Mouse (Mus musculus) urinary bladder, postnatal 36 days (tissue): Measurements from ENCODE around the gene 4930579F01Rik.

Source experiments
- DNase-seq, 2 experiments: peaks; one replicate each; pipeline ENCODE4 v3.0.0; 2022; ENCODE audit warnings: low spot score in 2 of 2, mixed read lengths in 1 of 2

The 4930579F01Rik gene

DNA sequence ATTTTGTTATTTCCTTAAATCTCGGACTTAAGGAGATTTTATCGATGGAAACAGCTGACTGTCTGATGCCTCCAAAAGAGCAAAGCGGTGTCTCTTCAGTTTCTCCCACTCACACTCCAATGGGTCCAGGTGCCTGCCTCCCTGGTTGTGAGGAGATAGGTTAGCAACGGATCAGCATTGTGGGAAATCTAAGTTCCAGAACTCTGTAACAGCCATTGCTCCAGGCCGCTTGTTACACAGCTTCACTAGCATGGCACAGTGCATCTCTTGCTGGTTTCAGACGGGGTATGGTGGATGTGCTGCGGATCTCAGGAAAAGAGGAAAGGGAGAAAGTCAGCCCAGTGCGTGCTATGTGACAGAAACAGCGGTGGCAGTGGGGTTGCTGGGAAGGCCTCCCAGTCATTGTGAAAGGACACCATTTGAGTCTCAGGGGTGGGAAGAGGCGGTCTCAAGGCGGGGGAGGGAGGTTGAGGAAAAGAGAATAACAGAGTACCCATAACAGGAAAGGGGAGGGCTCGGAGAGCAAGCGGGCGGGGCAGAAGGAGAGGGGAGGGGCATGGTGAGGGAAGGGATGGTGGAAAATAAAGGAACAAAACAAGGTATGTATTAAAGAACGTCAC is at the start of gene 4930579F01Rik:
TSS of gene 4930579F01Rik (minus strand) at position 143 of the 620 bp plus-strand sequence.
- DNase-seq, result no peak

GRCm38 (mm10) chr3:138242933-138243332 is 49.3 kb upstream of the 4930579F01Rik start:
- no peak for DNase-seq

DNA sequence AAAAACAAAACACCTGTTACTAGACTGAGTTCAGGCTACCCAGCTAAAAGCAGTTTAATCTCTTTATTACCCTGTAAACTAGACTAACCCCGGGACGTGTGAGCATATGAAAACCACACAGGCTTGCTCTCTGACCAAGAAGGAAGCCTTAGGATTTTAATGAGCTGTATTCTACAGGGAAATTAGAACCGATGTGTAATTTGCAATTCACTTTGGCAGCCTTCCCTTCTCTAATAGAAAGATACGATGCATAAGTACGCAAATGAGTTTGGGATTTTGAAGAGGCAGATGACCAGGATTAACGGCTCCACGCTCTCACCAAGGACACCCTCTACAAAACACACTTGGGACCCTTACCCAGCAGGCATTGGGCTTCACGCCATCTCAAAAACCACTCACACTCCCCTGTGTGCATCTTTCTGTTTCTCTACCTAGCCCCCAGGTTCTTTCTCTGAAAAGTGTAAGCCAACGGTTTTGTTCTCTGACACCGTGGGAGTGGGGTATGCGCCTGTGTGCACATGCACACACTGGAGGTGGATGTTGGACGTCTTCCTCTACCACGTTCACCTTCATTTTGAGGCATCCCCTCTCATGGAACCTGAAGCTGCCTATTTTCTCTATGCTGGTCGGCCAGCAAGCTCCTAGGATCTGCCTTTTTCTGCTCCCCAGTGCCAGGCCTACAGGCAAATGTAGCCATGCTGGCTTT is 48.5 kb upstream of the 4930579F01Rik start:
- no peak for DNase-seq

- DNase-seq, result no peak
Measured at GRCm38 (mm10) chr3:138241371-138241770, 47.7 kb upstream of the 4930579F01Rik start.

- no peak for DNase-seq
Measured at GRCm38 (mm10) chr3:138240942-138241341, 47.3 kb upstream of the 4930579F01Rik start.

- DNase-seq, result no peak
Measured at GRCm38 (mm10) chr3:138240411-138240810, 46.8 kb upstream of the 4930579F01Rik start.

DNA sequence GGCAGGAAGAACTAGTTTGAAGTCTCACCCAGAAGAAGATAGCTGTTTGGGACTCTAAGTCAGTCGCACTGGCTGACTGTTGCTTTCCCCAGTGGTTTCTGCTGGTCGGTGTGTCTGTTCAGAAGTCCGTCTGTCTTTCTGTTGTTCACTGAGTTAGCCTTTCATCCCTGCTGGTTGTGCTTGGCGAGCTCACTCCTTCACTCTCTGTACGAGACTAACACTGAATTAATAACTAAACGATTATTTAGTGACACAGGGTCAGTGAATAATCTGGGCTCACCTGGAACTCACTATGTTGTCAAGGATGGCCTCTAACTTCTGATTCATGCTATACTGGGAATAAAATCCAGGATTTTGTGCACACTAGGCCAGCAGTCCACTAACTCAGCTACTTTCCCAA is 45.8 kb upstream of the 4930579F01Rik start:
- no peak for DNase-seq

DNA sequence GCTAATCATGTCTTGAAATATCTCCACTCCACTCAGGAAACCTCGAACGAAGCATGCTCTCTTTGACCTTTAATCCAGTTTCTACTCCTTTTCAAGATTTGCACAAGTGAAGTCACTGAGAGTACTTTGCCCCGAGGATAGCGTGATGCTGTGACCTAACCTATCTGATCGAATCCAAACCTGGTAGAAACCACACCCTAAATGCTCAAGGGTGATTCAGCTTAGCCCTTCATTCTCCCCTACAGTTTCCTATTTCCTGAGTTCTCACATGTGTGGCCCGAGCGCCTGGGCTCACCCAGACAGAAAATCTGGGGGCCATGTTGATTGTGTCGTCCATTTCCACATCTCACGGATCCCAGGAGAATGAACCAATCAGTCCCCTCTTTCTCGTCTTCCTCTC is 44.4 kb upstream of the 4930579F01Rik start:
- no peak for DNase-seq

- no peak for DNase-seq
Measured at GRCm38 (mm10) chr3:138236546-138237163, 43.0 kb upstream of the 4930579F01Rik start.

GRCm38 (mm10) chr3:138231531-138231930 is 37.9 kb upstream of the 4930579F01Rik start:
- no peak for DNase-seq

GRCm38 (mm10) chr3:138230266-138230665 is 36.6 kb upstream of the 4930579F01Rik start:
- no peak for DNase-seq

- DNase-seq, result no peak
Measured at GRCm38 (mm10) chr3:138229448-138229847, 35.8 kb upstream of the 4930579F01Rik start.

- no peak for DNase-seq
Measured at GRCm38 (mm10) chr3:138227782-138228181, 34.2 kb upstream of the 4930579F01Rik start.

DNA sequence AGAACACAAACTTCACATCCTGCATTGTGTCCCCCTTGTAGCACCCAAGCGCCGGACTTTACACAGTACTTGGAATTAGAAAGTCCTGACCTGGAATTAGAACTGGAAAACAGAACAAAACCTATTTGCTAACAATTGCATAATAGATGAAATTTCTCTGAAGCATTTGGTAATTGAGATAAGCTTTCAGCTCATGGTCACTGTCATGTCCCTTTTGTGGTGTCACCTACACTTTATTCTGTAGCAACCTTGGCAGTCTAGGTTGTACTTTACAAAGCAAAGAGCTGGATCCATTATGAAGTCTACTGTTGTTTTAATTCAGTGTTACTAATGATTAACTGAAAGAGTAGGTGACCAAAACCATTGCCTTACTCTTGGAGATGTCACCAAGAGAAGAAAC is 33.5 kb upstream of the 4930579F01Rik start:
- DNase-seq, result no peak

- no peak for DNase-seq
Measured at GRCm38 (mm10) chr3:138226476-138226875, 32.9 kb upstream of the 4930579F01Rik start.

GRCm38 (mm10) chr3:138225853-138226252 is 32.2 kb upstream of the 4930579F01Rik start:
- DNase-seq, result no peak

DNA sequence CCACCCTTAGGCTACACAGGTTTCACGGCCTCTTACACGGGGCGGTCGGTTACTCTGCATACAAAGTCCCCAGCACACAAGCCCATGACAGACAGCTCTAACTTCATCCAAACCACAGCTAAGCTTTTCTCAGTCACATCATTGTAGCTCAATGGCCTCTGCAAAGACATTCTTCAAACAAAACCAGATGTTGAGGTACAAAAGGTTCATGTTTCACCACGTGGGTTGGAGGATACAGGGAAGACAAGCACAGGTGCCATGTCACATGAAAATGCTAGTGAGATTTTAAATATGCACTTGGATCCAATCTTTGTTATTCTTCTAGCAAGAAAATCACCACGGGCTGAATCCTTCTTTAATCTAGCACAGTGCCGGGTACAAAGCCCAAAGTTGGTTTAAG is 31.7 kb upstream of the 4930579F01Rik start:
- DNase-seq, result no peak

DNA sequence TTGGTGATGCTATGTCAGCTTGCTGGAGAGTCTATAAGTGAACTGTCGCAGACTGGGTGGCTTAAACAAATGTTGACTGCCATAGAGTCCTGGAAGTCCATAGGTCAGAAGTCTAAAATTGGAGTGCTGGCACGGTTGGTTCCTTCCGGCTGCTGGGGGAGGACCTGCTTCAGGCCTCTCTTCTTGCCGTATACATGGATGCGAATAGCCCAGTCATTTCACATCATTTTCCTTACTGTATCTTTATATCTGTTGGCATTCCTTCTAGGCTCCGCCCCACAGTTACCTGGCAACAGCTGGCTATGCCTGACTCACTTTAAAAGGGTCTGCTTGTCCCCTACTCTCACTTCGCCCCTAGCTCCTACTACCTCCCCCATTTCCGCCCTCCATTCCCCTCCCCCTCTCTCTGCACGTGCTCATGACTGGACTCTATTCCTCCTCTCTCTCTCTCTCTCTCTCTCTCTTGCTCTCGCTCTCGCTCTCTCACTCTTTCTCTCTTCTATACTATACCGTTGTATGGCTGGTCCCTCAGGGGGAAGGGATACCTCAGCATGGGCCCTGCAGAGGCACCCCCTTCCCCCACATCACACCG is 30.8 kb upstream of the 4930579F01Rik start:
- no peak for DNase-seq

GRCm38 (mm10) chr3:138222952-138223351 is 29.3 kb upstream of the 4930579F01Rik start:
- DNase-seq, result peak; percentile 64 to 65

- DNase-seq, result no peak
Measured at GRCm38 (mm10) chr3:138222511-138222910, 28.9 kb upstream of the 4930579F01Rik start.

- DNase-seq, result no peak
Measured at GRCm38 (mm10) chr3:138221116-138221515, 27.5 kb upstream of the 4930579F01Rik start.

DNA sequence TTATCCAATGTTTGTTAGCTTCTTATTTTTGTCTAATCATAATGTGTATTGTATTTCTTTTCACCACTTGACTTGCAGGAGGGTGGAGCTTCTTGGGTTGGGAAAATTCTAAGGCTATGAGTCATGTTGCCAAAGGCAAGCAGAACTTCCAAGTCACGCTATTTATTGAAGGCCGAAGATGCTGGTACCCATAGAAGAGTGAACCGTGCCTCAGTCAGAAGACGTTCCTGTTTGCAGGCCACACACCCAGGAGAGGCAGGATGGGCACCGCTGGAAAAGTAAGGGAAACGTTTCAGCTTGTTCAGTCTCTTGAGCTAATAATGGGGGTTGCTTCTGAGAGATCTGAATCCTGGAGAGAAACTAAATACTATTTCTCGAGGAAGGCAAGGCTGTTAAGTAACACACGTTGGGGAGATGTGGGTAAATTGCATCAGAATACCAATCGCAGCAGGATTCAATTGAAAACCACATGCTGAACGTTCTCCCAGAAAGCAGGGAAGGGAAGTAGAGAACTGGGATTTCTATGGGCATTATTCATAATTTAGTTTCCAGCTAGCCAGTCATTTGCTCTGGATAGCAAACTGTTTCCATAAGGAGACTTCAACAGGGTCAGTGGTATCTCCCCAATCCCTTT is 24.1 kb upstream of the 4930579F01Rik start, which contains the start of gene Adh7:
TSS of gene Adh7 (plus strand) at position 130 of the 634 bp plus-strand sequence.
- DNase-seq, result no peak
